Mouse (Mus musculus) left cerebral cortex, adult 9 months (tissue): Measurements from ENCODE around the gene Lgalsl.
A peak's percentile ranks its signal among the peaks of the same experiment; 100 is the strongest.

Experiments
- DNase-seq, 2 experiments: peaks; one replicate each; pipeline ENCODE4 v3.0.0; 2022; ENCODE audit warnings: low spot score in 2 of 2

The Lgalsl gene

DNA sequence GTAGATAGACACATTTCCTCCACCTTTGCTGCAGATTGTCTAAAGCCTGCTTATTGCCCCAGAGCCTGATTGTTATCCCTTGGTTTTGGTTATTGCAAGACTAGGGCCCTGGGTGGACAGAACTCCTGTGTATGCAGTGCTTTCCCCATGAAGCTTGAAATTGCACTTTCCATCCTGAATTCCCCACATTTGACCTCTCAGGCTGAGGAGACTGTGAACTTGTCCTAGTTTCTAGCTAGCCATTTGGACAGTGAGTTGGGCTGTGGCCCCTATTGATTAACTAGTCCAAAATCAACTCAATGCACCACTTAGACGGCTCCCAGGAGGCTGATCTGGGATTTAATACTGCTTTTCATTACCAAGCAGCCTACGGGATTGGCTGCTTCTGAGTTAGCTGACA, 6.9 kb downstream of the Lgalsl start:
- DNase-seq, result no peak

DNA sequence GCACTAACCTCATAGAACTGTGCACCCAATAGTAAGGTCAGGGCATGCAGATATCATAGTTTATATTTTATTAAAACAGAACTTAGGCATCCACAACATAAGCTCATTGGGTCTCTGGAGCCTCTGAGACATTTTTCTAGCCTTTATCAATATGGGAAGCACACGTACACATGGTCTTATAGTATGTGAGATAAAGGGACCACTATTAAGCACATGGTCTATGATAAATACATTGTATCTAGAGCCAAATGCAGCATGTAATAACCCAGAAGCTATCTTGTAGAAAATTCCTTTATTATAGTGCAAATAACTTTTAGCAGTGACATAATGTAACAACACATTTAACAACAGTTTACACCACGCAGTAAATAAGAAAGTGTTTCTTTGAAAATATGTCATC, 7.6 kb downstream of the Lgalsl start:
- DNase-seq, result no peak

DNA sequence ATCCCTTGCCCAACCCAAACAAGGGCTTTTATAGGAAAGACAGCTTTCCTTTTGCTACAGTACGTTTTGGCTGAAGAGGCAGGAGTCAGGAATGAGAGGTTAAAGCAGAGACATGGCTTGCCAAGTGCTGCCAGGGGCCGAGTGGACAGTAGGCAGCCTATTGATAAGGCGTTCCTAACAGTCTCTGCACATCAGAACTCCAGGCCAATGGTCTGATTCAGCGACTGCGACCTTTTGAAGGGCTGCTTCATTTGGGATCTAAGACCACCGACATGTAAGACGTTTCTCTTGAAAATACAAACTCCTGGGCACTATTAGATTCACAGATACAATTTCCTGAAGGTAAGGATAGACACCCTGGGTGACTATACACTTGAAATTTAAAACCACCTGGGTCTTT, 9.5 kb downstream of the Lgalsl start:
- DNase-seq, result no peak

DNA sequence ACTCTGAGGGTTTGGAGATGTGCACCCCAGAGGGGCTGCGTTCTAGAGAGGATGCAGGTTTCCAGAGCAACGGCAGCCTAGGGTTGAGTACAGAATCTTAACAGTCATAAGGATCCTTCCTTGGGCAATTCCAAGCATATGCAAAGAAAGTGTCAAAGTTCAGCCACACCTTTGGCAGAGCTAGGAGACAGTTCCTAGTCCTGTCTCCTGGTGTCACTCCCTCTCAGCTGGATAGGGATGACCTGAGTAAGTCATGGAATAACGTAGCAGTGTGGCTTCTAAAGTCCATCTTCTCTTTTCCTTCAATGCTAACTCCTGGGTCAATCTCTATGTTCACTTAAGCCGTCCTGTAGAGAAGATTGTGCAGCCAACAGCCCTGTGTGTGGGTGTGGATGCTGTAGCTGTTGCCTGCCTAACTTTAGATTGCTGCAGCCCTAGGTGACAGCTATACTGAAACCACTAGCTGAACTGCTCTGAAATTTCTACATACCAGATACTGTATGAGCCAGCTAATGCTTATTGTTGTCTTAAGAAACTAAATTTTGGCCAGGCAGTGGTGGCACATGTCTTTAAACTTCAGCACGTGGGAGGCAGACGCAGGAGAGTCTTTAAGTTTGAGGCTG, 16.8 kb downstream of the Lgalsl start:
- DNase-seq, result no peak

DNA sequence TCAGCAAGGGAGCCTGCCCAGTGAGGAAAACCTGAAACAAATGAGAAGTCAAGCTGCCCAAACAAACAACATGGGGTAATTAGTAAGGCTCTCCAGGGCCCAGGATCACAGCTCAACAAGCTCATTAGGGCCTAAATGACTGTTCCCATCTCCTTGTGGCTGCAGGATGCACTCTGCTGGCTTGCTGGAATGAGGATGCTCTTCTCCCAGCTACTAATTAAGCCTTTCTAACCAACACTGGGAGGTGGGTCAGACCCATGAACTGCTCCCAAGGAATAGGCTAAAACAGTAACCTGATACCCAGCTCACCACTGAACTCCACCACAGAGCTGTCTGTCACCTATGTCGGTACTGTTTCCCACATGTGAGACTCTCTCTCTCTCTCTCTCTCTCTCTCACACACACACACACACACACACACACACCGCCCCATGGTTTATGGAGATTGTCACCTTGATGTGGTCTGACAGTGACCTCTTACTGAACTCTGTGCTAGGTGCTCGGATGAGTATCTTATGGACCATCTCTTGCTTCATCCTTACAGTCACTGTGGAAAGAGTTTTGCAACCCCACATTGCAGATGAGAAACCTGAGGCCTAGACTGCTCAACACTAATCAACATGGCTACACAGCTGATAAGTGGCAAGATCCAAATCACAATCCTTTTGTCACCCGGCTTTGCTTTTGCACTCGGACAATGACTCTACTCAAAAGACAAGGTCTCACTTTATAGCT, 18.5 kb downstream of the Lgalsl start:
- DNase-seq, result no peak

DNA sequence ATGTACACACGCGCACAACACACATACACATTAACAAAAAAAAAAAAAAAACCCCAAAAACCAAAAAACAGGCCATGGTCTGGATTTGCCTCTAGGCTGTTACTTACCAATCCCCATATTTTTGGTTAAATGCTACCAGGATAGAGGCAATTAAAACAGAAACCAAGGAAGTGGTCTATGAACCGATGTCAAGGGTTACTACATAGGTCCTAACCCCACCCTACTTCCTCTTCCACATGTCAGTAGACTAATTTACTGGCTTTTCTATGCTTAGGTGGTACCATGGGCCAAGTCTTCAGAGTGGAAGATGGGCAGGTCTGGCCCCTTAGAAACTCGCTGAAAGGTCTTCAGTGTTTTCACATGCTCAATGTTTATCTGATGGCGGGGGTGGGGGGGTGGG, 24.2 kb downstream of the Lgalsl start:
- DNase-seq, result no peak

DNA sequence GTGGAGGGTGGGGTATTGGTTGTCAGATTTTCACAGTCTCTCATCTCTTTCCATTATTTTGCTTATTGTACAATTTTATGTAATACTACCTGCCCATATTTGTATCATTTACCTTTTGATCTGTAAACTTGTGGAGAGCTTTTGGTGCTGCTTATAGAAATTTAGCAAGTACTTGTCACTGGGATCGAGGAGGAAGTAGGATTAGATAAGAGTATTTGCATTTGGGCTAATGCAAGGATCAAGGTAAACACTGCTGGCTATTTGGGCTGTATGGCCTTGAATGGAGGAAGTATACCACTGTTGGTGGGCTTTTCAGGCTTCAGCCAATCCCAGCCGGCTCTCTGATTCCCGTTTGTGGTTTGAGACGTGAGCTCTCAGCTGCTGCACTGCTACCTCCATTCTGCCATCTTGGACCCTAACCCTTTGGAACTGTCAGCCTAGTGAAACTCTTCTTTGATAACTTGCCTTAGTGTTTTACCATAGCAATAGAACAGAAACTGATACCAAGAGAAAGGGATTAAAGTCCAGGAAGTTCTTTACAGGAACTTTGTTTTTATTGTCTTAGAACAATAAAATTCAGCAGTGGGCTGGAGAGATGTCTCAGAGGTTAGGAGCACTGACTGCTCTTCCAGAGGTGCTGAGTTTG, 25.1 kb downstream of the Lgalsl start:
- no peak for DNase-seq

DNA sequence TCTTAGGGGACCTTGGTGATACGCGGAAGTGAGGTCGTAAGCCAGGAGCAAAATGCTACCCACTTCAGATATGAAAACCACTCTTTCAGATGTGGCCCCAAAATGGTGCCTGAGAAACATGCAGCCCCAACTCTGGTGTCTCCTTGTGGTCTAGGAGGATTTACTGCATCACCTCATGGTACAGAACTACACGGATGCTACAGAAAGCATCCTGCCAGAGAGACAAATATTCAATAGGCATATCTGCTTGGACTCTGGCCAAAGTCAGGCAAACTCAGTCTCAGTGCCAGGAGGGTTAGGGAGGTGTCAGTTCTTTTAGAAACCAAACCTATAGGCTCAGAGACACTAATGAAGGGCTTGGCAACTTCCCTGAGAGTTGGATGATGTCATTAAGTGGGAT, 26.4 kb downstream of the Lgalsl start:
- DNase-seq, result no peak

DNA sequence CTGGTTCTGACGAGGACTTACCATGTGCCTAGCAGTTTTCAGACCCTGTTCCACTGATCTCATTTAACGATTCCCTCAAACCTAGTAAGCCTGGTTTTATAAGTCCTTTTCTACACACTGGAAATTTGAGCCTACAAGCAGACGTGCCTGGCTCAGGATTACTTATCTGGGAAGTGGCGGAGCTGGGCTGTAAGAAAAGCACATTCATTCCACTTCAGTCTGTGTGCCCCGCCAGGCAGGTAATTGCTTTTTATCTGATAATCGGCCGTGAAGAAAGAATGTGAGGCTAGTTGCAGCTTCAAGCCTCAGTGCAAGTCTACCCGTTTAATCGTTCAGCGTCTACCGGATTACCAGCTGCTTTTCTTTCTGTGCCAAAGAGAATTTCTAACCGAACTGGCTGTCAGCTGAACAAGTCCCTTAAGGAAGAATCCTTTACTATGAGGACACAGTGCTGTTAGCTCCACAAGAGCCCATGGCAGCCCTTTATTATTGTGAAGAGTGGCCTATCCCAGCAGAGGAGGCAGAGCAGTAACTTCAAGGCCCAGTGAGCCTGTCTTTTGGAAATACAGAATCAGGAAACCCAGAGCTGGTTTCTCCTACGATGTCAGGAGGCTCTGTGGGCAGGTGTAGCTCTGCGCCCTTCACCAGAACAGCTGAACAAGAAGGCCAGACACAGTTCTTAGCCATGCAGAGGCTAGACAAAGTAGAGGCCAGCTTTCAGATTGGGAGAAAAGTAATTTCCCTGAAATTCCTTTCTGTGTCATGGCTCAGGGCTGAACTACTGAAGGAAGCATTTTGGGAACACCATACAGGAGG, 30.4 kb downstream of the Lgalsl start:
- DNase-seq, result no peak

DNA sequence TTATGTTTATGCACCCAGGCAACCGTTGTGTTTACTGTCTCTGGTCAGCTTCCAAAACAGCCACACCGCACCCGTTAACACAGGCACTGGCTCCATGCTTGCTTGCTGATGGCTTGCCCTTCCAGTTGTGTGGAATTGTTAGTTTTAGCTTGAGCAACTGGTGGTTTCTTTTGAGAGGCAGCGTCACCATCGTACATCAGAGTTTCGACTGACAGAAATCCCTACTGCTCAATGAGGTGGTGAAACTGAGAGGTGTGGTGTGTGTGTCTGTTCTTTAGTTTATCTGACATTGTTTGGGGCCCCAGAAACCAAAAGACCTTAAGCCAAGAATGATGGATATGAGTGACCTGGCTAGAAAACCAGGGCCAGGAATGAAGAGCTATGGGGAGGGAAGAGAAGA, 33.0 kb downstream of the Lgalsl start:
- no peak for DNase-seq

DNA sequence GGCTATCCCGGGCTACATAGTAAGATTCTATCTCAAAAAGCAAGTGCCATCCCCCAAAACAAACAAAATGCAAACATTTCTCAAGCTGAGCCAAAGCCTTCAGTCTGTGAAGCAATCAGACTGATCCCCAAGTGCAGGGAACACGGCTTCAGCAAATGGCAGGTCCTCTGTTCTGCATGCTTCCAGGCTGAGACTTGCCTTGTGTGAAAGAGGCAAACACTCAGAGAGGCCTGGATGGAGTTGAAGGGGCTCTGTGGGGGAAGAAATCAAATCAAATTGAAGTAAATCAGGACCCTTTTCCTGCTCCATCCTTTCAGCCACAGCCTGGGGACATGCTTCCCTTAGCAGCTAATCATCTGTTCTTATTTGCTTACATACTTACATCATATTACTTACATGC, 35.4 kb downstream of the Lgalsl start:
- DNase-seq, result no peak

DNA sequence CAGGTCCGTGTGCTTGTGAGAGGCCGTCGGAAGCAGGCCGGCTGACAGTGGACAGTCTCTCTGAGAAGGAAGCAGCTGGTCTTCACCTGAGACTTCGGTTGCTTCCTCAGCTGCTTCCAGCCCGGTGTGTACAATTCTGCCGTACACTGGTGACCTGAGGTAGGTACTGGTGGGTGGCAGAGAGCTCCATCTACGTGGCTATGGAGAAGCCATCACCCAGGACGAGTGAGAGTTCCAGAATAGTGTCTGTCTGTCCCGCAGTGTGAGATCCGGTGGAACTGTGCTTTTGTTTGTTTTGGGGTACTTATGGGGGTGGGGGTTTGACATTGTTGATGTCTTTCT, 36.0 kb downstream of the Lgalsl start:
- DNase-seq, result no peak

DNA sequence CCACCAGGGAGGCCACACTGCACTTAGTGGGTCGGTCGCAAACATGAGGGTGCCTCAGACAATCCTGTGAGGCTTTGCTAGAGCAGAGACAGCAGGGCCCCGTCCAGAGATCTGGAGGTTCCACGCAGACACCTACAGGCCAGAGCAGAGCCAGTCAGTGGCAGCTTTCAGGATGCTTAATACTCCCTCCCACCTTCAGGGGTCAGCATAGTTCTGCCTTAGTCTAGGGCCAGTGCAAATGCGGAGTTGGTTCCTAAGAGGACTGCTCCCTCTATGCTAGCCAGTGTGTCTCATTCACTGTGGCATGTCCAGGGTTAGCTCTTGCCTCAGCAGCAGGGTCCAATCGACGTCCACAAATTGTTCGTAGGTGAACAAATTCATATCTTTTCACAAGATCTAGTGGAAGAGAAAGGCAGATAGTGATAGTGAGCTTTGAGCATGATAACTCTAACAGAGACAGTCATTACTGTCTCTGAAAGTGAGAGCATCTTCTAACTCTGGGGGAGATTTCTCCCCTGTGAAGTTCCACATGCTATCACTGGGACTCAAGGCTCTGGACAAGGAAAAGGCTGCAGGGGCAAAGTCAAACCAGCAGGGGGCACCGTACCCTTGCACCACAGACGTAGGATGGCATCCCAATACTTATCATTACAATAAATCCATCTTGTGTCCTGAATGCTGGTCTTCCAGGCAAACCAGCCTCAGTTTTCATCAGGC, 36.5 kb downstream of the Lgalsl start:
- peak; percentile 11 to 93 for DNase-seq

DNA sequence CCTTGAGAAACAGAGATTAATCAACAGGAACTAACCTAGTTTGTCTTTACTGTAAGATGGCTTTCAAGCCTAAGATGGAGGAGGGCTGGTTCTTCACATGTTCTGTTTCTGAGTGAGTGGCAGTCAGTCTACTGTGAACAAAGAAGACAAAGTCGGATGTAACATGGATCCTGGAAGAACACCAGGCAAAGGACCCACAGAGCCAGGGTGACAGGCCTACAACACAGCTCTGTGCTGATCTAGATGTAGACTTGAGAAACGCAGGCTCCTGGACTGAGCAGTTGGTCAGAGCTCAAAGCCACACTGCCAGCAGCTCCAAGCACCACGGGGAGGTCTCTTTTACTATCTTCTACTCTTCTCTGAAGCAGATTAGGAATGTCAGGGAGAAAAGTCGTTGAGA, 37.2 kb downstream of the Lgalsl start:
- no peak for DNase-seq

DNA sequence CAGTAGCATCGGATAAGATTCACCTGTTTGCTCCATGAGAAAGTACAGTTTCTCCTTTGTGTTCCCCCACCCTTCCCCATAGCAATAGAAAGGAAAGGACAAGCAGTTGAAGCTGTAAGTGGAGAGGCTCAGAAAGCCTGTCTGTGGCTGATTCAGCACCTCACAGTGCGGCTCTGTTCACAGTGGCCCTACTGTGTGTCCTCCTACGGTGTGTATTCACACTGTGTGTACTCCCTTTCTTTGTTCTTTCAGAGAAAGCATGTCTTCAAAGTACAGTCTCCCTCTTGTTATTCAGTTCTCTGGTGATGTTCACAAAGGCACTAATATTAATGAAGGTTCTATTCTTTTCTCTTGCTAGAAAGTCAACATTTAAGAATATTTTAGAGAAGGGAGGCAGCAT, 38.2 kb downstream of the Lgalsl start:
- no peak for DNase-seq

DNA sequence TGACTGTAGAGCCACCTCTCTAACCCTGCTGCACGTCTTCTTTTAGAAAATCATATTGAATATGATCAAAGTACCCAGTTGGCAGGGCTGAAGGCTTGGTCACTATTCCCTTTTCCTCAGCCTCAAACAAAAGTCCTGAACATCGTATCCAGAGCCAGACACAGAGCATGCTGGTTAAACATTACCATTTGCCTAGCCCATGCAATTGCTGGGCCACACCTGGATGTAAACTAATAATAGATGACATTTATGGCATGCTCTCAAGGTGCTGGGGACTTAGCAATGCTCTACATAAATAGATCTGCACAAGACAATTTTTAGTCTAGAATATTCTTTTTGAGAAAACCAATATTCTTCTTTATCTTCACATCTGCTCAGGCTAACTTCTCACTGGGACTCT, 39.5 kb downstream of the Lgalsl start:
- DNase-seq, result no peak

DNA sequence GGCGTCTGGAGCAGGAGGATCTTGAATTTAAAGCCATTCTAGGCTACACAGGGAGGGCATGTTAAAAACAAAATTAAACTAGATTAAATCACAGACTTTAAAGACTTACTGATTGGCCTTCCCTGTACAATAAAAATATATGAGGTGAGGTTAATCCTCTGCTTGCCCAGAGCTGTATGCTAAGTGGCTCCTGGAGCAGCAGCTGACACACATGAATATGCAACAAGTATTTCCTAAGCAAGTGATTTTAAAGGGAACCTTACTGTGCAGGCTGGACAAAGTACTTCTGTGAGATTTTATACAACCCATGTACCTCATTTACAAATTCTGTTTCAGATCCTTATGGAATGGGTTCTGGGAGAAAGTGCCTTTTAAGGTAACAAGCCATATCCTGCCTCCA, 41.8 kb downstream of the Lgalsl start:
- no peak for DNase-seq

DNA sequence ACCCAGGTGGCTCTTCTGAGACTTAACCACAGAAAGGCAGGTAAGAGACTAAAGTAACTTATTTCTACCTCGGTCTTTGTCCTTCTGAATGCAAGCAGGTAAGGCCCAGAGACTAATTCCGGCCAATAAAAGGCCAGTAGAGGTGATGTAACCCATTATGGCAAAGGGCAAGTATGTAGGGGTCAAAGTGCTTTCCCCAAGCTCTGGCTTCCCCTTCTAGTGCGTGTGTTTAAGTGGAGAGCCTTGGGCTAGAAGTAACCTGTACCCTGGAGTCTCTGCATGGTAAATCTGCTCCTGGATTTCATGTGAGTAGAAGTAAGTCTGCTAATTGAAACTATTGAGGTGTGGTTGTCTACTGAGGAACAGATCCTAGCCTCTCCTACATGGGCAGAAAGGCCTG, 42.8 kb downstream of the Lgalsl start:
- DNase-seq, result no peak

DNA sequence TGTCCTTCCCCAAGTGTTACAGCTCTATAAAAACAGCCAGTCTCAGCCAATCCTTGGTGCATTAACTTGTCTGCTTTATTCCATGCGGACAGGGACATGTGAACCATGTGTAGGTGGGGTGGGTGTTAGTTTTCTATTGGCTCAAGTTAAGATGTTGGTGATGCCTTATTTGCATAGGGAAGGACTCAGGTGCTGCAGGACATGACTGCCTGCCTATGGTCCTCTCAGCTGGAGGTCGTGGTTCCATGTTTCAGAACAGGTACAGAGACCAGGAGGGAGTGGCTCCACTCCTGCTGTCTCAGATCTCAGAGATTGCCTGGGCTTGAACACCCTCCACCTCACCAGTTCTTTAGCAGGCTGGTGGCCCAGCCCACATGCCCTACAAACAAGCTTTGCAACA, 44.7 kb downstream of the Lgalsl start:
- DNase-seq, result no peak

DNA sequence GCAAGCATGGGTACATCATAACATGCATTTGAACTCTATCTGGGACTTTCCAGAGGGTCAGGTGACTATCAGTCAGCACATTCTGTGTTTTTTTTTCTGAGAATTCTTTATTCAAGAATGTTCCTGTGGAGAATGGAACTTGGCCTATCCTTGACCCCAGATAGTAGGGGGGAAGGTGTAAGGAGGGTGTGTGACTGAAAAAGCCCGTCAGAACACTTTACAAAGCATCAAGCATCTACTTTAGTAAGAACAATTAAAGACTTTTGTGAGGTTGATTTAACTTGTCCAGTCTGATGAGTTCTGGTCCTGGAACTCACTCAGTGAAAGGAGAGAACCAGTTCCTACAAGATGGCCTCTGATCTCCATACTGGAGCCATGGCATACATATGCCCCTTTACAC, 45.7 kb downstream of the Lgalsl start:
- DNase-seq, result no peak

DNA sequence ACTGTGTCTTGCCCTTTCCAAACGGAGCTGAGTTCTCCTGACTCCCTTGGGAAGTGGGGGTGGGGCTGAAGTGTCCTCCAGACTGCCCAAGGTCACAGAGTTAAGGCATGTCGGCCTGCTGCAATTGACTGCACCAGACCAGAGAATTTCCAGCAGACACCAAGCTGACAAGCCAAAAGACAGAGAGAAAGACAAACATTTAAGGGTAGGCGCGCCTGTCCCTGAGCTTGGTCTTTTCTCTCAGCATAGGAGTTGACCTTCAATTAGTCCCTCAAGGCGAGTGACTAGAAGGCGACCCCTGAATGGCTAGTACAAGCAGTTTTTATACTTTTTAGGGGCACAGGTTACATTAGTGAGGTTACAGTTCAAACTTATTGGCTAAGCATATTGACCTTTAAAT, 46.1 kb downstream of the Lgalsl start:
- DNase-seq, result no peak

DNA sequence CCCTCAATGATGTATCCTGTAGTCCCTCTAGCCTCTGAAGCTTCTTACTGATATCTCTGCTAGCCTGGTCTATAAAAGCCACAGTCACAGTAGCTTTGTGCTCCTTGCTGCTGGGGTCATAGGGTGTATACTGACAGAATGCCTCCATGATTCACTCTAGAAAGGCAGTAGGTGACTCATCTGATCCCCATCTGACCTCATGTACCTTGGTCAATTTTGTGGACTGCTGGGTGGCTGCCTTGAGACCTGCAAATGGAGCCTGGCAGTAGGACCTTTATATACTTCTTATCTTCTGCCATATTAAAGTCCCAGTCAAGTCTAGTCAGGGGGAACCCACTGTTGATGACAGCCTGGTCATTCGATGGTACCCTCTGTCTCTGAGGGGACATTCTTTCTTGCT, 47.4 kb downstream of the Lgalsl start:
- no peak for DNase-seq
